Mouse (Mus musculus) limb, embryonic 11.5 days (tissue): ENCODE results near the gene Trim9. TPM values are rescaled to one million over a fixed set of nuclear protein-coding genes. Genes with fewer than 3 reads are reported as not detected.

Experiments used
- ATAC-seq: fragments of 200-750 bp; cut with Nextera tagmentation; 2 replicates; pipeline ENCODE4 v1.8.0; 2017; ENCODE audit warnings: low read depth; ENCODE audit not compliant: insufficient number of reproducible peaks, low FRiP score, low TSS enrichment
- DNase-seq: peaks from one replicate; pipeline ENCODE4 v3.0.0-alpha.2; 2015; ENCODE audit warnings: low spot score
- H3K27ac ChIP-seq: fragments of 300-500 bp; sonication (generic); replicated peaks from 2 replicates; pipeline ENCODE4 v1.5.1; 2014; ENCODE audit warnings: low read depth, mild to moderate bottlenecking, low read length
- H3K27me3 ChIP-seq: fragments of 300-500 bp; sonication (generic); 2 replicates; pipeline ENCODE4 v1.6.1; 2014; ENCODE audit warnings: mild to moderate bottlenecking, low read length, mixed read lengths; ENCODE audit not compliant: control insufficient read depth, insufficient read depth
- H3K36me3 ChIP-seq: fragments of 300-500 bp; sonication (generic); 2 replicates; pipeline ENCODE4 v1.6.1; 2014; ENCODE audit warnings: mild to moderate bottlenecking, low read length, moderate library complexity, mixed read lengths; ENCODE audit not compliant: control insufficient read depth, insufficient read depth
- H3K4me1 ChIP-seq: fragments of 300-500 bp; sonication (generic); 2 replicates; pipeline ENCODE4 v1.6.1; 2014; ENCODE audit warnings: low read length, mixed read lengths; ENCODE audit not compliant: control insufficient read depth, insufficient read depth
- H3K4me2 ChIP-seq: fragments of 300-500 bp; sonication (generic); 2 replicates; pipeline ENCODE4 v1.6.1; 2014; ENCODE audit warnings: low read depth, mild to moderate bottlenecking, moderate library complexity; ENCODE audit not compliant: severe bottlenecking
- H3K4me3 ChIP-seq: fragments of 300-500 bp; sonication (generic); 2 replicates; pipeline ENCODE4 v1.5.1; 2014; ENCODE audit warnings: low read depth, low read length
- H3K9ac ChIP-seq: fragments of 300-500 bp; sonication (generic); 2 replicates; pipeline ENCODE4 v1.6.1; 2014; ENCODE audit warnings: mild to moderate bottlenecking, low read length
- H3K9me3 ChIP-seq: fragments of 300-500 bp; sonication (generic); 2 replicates; pipeline ENCODE4 v1.6.1; 2016; ENCODE audit warnings: low read length; ENCODE audit not compliant: control insufficient read depth
- WGBS: fragments of 180-500 bp; shearing (Covaris S2); extraction: QIAGEN DNeasy Blood & Tissue Kit; methylation state at CpG from one replicate; pipeline ENCODE4 v1.1.7; 2014; 5-methylcytosine and 5-hydroxymethylcytosine counted together
- polyA plus RNA-seq: library from polyadenylated mRNA; unstranded; fragments of >200 nt; fragmentation: Nextera tagmentation; extraction: Ambion mirVana; gene quantifications from 2 replicates; pipeline ENCODE4 v1.2.1, GENCODE M21; 2014

Gene Trim9
- polyA plus RNA-seq, result 0.14 and 0.40 TPM in 2 replicates

DNA sequence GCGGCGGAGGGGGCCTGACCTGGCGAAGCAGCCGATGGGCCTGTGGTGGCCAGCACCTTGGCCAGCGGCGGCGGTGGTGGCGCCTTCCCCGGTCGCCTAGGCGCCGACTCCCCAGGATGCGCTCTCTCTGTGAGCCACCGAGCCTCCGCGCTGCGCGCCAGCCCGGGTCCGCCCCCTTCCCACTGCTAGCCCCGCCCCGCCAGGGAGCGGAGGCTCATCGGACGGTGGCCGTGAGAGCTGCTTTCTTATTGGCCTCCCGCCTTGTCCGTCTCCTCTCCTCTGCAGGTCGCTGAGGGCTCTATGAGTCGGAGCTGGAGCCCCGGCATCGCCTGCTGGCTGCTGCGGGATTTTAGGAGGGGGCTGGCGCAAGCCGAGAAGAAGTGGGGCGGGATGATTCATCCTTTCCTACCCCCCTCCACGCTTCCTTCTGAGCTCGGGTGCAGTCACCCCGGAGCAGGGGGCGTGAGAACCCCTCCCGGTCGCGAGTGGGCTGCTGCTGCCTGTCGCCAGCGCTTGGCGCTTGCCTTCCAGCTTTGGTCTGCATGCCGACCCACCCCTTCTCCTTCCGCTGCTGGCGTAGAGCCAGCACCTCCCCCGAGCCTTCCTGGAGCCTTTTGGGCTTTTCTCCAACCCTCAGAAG lies at the start of gene Trim9:
Gene Trim9, minus strand, starts transcription at position 413 of the 640 bp plus-strand sequence.
- no peaks in the 10 kb centered on the region for H3K9me3 ChIP-seq
- ATAC-seq, result peak; percentile 98
- H3K4me2 ChIP-seq, result peak within 1 kb of the TSS; percentile 95
- WGBS, result under 1% methylated on average over 44 of the region's 50 CpGs
- H3K9ac ChIP-seq, result peak within 1 kb of the TSS; percentile 67
- H3K27me3 ChIP-seq, result peaks cover 19% of the 10 kb centered on the region
- DNase-seq, result peak; percentile 96
- H3K4me1 ChIP-seq, result peaks cover 14% of the 10 kb centered on the region
- H3K27ac ChIP-seq, result no peak within 1 kb of the TSS
- H3K36me3 ChIP-seq, result no peaks in the 10 kb centered on the region
- peak within 1 kb of the TSS; percentile 54 for H3K4me3 ChIP-seq

DNA sequence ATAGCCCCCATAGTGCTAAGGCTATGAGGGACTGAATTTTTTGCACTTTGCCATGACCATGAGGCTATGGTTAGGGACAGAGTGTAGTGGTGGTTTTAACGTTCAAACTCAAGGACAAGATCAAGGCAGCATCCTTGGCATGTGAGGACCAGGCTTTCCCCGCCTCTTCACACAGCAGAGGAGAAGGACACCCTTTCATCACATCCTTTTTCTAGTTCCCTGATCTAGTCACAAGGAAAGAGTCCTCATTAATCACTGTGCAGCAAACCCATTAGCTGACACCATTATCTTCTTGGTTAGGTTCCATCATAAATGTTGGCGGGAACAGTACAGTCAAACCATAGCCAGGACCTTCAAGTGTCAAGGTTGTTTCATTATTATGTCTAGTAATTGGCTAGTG lies 47.6 kb upstream of the Trim9 start:
- H3K9ac ChIP-seq, result no peak overlapping the region
- no peak overlapping the region for H3K27ac ChIP-seq
- ATAC-seq (no peak), DNase-seq (no peak)
- no peaks in the 10 kb centered on the region for H3K9me3 ChIP-seq
- WGBS, result 88% methylated on average over 3 of the region's 3 CpGs
- H3K36me3 ChIP-seq, result no peaks in the 10 kb centered on the region
- H3K4me1 ChIP-seq, result no peaks in the 10 kb centered on the region
- H3K4me2 ChIP-seq, result no peak overlapping the region
- no peak overlapping the region for H3K4me3 ChIP-seq
- no peaks in the 10 kb centered on the region for H3K27me3 ChIP-seq

DNA sequence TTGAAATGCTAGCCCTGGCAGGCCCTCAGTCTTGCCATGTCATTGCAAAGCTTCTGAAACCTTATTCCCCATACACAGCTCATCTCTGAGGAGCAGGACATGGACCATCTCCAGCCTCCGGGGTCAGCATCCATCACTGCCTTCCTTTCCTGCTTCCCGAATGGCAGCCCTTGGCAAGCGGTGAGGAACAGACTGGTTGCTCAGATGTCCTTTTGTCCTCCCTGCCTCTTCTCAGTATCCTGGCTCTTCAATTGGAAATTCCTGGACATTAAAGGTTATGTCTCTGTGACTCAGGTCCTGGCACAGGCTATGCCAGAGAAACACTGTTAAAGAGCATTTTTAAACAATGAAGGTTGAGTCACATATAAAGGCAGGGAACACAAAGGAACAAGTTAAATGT lies 43.8 kb upstream of the Trim9 start:
- H3K9me3 ChIP-seq, result no peaks in the 10 kb centered on the region
- no peak for ATAC-seq
- H3K27me3 ChIP-seq, result no peaks in the 10 kb centered on the region
- WGBS, result 85% methylated on average over 3 of the region's 3 CpGs
- H3K4me2 ChIP-seq, result no peak overlapping the region
- no peak overlapping the region for H3K4me3 ChIP-seq
- H3K4me1 ChIP-seq, result no peaks in the 10 kb centered on the region
- H3K9ac ChIP-seq, result no peak overlapping the region
- no peak overlapping the region for H3K27ac ChIP-seq
- no peak for DNase-seq
- no peaks in the 10 kb centered on the region for H3K36me3 ChIP-seq

DNA sequence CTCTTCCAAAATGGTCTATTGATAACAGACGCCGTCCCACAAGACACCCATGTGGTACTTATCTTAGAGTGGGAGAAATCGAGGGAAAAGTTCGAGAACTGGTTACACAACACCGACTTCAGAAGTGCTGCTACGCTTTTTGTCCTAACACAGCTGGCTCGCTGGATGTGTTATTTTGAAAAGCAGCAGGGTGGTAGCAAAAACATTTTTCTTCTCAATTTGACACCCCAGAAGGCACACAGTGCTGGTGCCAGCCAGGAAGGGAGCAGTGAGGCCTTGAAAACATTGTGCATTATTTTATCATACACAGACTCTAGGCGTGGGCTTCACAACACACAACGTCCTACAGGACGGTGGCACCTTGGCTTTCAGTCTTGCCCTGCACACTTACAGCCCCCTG lies 27.6 kb upstream of the Trim9 start:
- H3K9me3 ChIP-seq, result no peaks in the 10 kb centered on the region
- no peaks in the 10 kb centered on the region for H3K4me1 ChIP-seq
- no peak for ATAC-seq
- H3K9ac ChIP-seq, result no peak overlapping the region
- H3K27me3 ChIP-seq, result no peaks in the 10 kb centered on the region
- DNase-seq, result no peak
- H3K27ac ChIP-seq, result no peak overlapping the region
- no peaks in the 10 kb centered on the region for H3K36me3 ChIP-seq
- WGBS, result 88% methylated on average over 10 of the region's 10 CpGs
- no peak overlapping the region for H3K4me3 ChIP-seq
- no peak overlapping the region for H3K4me2 ChIP-seq

DNA sequence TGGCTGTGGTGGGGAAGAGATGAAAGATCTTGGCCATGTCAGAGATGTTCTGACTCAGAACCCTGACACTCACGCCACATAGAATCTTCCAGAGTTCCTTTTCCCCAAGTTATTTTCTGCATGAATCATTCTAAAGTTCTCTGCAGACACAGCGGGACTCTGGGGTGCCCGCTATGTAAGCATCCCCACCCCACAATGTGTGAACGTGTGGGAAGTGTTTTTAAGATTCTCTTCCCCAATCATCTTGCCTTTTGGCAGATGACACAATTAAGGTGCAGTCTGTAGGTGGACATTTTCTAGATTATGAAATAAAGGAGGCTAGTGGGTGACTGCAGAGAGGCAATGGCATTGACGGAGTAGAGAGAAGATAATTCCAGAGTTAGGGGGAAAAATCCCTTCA lies 25.5 kb upstream of the Trim9 start:
- no peak overlapping the region for H3K27ac ChIP-seq
- no peak overlapping the region for H3K4me2 ChIP-seq
- no peaks in the 10 kb centered on the region for H3K36me3 ChIP-seq
- H3K4me1 ChIP-seq, result no peaks in the 10 kb centered on the region
- no peaks in the 10 kb centered on the region for H3K9me3 ChIP-seq
- H3K27me3 ChIP-seq, result no peaks in the 10 kb centered on the region
- no peak overlapping the region for H3K4me3 ChIP-seq
- no peak for DNase-seq
- no peak overlapping the region for H3K9ac ChIP-seq
- no peak for ATAC-seq
- 87% methylated on average over 5 of the region's 5 CpGs for WGBS

DNA sequence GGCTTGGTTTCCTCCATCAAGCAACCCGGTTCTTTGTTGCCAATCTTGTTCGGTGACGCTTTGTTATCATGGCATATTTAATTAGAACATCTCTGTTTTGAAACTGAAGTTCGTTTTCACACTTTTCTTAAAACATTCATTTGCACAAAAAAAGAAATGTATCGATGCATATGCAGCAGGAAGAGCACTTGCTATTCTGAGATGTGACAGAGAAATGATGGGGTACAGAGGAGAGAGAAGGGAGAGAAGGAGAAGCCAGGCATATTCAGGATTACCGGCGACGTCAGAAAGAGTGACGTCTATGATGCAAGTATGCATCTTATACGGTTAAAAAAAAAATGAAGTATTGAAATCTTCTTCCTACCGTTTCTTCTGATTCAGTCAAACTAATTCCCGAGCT lies 21.9 kb upstream of the Trim9 start:
- no peaks in the 10 kb centered on the region for H3K36me3 ChIP-seq
- 86% methylated on average over 12 of the region's 12 CpGs for WGBS
- H3K9me3 ChIP-seq, result no peaks in the 10 kb centered on the region
- H3K27ac ChIP-seq, result no peak overlapping the region
- DNase-seq (no peak), ATAC-seq (no peak)
- H3K4me3 ChIP-seq, result no peak overlapping the region
- peaks cover 5% of the 10 kb centered on the region; the same call in 1 of the 2 replicates for H3K4me1 ChIP-seq
- no peaks in the 10 kb centered on the region for H3K27me3 ChIP-seq
- no peak overlapping the region for H3K9ac ChIP-seq
- H3K4me2 ChIP-seq, result no peak overlapping the region

DNA sequence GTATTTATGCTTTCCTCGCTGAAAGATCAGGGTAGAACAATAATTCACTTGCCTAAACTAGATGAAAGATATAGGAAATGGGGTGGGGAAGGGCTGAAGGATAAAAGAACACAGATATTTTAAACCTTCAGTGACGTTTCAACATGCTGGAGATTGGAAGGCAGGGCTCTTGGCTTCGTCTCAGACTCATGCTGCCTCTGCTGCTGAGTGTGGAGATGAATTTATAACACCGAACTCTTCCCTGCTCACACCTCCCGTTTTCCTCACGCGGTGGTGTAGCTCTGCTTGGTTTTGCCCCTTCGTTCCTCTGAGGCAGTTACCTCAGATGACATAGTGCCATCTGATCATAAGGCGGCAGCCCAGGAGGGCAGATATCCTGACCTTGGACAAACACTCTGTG lies 21.4 kb upstream of the Trim9 start:
- Histone ChIP-seq H3K27me3 (no peaks in the 10 kb centered on the region), H3K4me1 (peaks cover 5% of the 10 kb centered on the region; the same call in 1 of the 2 replicates), H3K9ac (no peak overlapping the region), H3K36me3 (no peaks in the 10 kb centered on the region), H3K4me3 (no peak overlapping the region), H3K9me3 (no peaks in the 10 kb centered on the region), H3K27ac (no peak overlapping the region), H3K4me2 (no peak overlapping the region)
- 83% methylated on average over 9 of the region's 9 CpGs for WGBS
- DNase-seq, result no peak
- ATAC-seq, result no peak

DNA sequence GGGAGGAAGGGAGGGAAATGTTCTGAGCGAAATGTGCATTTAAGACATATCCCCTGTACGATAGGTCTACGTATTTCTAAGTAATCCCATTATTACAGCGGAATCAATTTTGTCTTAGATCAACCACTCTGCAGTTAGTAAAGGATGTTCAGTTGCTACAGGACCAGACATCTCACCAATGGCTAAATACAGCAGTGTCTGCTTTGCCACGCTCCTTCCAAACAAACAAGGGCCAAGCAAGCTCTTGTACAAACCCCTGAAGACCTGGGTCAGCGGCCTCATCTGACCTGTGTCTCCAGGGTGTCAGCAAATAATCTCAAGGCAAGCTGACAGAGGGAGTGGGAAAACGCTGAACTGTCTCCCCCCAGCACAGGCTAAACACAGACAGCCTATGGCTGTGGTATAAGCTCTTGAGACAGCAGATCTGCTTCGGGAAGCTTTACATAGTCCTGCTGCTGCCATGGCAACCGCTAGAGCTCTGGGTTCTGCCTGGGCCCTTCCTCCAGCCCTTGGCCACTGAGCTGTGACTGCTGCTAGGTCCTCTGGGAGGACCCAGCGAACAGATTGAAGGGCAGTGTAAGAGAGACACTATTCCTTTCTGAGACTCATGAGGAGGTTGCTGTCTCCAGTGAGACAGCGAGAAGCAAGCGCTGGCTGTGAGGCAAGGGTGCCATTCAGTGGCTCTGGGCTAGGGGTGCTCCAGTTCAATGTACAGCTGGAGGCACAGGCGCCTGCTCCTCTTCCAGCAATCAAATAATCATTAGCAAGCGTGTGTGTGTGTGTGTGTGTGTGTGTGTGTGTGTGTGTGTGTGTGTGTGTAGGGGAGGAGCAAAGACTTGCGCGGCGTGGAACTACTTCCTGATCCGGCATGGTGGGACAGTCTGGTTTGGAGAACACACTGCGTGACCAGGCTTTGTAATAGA lies 20.2 kb upstream of the Trim9 start:
- H3K9ac ChIP-seq, result peak overlapping the region; percentile 22; the same call in 1 of the 2 replicates
- DNase-seq, result peak; percentile 44
- 55% methylated on average over 19 of the region's 19 CpGs for WGBS
- no peaks in the 10 kb centered on the region for H3K27me3 ChIP-seq
- peaks cover 5% of the 10 kb centered on the region; the same call in 1 of the 2 replicates for H3K4me1 ChIP-seq
- H3K27ac ChIP-seq, result no peak overlapping the region
- ATAC-seq, result no peak
- H3K36me3 ChIP-seq, result no peaks in the 10 kb centered on the region
- H3K4me3 ChIP-seq, result no peak overlapping the region
- no peaks in the 10 kb centered on the region for H3K9me3 ChIP-seq
- H3K4me2 ChIP-seq, result no peak overlapping the region
